Mouse (Mus musculus): ENCODE data around the gene Hist1h2ab.

The Hist1h2ab gene

DNA sequence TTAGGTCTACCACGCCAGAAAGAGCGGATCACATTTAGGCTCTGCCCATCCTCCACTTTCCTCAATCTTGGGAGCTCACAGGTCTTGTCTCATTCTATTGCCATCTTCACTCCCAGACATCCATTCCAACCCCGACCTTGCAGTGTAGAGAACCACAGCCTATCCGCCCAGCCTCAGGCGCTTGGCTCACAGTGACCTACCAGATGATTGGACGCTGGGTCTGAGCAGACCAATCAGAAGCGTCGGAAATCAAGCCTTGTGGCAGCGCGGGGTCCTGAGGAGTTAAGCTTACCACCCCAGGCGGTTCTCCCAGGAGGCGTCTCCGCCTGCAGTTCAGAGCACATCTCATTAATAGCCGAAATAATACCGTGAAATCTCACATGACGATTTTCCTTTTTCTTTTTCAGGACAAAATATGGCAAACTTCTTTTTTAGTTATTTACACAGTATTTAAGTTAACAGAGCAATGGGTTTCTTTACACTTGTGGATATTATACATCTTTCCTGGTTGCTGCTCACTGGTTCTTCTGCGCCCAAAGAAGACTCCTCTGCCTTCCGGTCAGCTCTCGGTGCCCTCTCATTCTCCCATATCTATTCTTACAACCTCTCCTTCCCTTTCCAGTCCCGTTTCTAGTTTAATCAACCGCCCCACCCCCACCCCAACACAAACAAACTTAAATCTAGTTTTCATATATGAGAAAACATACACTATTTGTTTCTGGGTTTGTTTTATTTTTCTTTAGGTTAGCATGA lies 21.8 kb downstream of the Hist1h2ab start:
- no peak for DNase-seq (ENCODE audit: low read depth)

DNA sequence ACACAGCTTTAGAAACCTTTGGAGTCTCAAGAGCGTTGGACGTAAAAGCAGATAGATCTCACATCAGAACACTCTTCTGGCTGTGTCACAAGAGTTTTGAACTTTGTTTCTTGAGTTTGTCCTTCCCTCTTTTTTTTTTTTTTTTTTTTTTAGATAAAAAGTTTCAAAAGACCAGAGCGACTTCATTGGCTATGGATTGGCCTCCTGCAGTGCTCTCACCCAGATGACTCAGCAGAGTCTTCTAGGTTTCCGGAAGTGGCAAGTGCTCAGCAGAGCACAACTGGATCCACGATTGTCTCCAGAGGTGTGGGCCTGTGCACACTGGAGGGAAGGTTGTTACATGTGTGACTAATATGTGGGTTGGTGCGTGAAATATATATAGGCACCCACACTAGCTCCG lies 27.4 kb downstream of the Hist1h2ab start:
- peak; percentile 74 for DNase-seq (ENCODE audit: low read depth)

DNA sequence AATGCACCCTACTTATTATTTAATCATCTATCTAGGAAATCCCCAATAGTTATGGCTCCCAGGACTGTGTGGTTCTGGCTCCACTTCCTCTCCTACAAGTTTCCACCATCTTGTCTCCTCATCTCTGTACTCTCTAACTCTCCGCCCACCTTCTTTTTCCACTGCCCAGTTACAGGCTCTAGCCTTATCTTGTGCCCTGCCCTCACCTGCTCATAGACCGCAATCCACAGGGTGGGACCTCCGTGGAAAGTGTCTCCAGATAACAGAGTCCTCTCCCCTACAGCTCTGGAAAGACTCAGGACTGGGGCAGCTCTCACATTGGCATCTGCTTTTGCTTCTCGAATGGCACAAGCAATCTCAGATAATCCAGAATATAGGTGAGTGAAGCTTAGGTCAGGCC lies 28.1 kb downstream of the Hist1h2ab start:
- DNase-seq (ENCODE audit: low read depth), result no peak

DNA sequence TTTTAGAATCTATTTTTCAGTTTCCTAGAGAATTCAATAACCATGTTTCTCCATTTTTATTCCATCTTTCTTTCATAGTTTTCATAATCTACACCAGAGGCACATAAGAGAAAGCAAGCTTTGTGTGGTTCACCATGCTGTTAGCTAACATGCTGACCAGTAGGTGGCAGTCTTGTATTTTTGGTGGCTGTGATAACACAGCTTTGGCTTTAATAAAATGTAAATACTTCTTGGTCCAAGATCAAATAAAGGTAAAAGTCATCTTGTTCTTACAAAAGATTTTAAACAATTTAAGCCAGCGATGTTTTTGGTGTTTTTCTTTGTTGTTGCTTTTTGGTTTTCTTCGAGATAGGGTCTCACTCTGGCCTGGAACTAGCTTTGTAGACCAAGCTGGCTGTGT lies 41.6 kb downstream of the Hist1h2ab start:
- peak; percentile 85 for DNase-seq (ENCODE audit: low read depth)

DNA sequence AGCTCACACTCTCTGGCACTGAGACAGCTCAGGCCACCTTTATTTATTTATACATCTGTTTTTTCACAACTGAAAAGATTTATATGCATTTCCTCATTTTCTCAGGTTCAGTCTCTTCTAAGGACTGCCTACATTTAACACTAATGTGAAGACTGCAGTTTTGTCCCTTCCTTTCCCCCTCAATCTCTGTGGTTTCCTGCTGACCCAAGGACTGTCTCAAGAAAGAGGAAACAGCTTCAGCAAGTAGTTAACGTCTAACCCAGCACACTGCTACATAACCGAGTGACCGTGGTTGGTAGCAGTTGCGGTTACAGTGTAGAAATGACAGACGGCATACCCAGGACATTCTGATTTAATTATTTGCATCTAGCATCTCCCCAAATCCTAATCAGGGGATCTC lies 48.5 kb downstream of the Hist1h2ab start:
- peak; percentile 97 for DNase-seq (ENCODE audit: low read depth)
